Mouse (Mus musculus) left cerebral cortex, adult 2 months (tissue): ENCODE measurements around the gene Ggta1. TPM values are rescaled to one million over a fixed set of nuclear protein-coding genes. Genes with fewer than 3 reads are reported as not detected.

ENCODE experiments used
- DNase-seq, 2 experiments: peaks; one replicate each; pipeline ENCODE4 v3.0.0; 2021 to 2022; ENCODE audit warnings: low spot score in 2 of 2, mixed read lengths in 1 of 2; ENCODE audit errors: extremely low spot score in 1 of 2
- H3K27ac ChIP-seq: fragments of 200-600 bp; 2 replicates; pipeline ENCODE4 v1.8.1; 2022
- H3K4me3 ChIP-seq: fragments of 200-600 bp; 2 replicates; pipeline ENCODE4 v1.8.1; 2022
- CTCF ChIP-seq: fragments of 200-600 bp; IDR thresholded peaks from 2 replicates; pipeline ENCODE4 v1.8.1; 2022; ENCODE audit warnings: antibody characterized with exemption, mild to moderate bottlenecking, moderate library complexity
- intact Hi-C: fragments of 180-260 bp; cut with DNase I; formaldehyde crosslinking; loops from one replicate; pipeline ENCODE4 v1.15.1; 2025
- total RNA-seq, 2 experiments: library from RNA; stranded (reverse); gene quantifications; 2 replicates each; pipeline ENCODE4 v1.2.3; 2021

Gene Ggta1
- total RNA-seq, 2 experiments from 2014 or later: 2.6 to 4.0 TPM

DNA sequence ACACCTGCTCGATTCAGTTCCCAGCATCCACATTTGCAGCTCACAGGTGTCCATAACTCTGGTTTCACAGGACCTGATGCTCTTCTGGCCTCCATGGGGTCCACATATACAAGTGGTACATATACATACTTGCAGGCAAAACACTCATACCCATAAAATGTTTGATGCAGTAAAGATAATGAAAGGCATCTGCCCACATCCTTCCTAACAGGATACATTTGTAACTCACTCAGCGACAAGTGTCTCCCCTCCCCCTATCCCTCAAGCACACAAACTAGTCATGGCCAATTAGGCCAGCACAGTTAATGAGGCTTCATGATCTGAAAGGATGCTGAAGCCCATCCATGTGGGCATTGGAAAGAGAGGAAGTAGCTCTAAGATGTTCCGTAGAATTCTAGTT is 40.6 kb downstream of the Ggta1 start:
- DNase-seq: no peak
- H3K4me3 ChIP-seq: no peak overlapping the region
- H3K27ac ChIP-seq: no peak overlapping the region
- no peak for TF ChIP-seq CTCF
- intact Hi-C loops: no loop called here

DNA sequence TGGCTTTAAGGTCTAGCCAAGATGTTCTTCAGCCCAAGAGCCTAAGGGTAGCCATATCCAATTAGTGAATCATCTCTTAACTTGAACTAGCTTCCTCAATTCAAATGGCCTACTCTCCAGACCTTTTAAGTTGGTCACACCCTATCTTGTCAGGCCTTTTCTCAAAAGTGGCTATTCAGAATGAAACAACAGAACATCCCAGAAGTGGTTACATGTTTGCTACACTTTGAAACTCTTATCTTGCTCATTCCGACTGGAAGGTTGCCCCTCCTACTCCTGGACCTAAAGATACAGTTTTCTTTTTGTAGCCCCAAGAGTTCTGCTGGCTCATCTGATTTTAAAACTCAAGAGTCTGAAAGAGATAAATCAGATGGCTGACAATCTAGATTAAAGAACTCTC is 42.4 kb downstream of the Ggta1 start:
- Histone ChIP-seq H3K4me3 (no peak overlapping the region), H3K27ac (no peak overlapping the region)
- no peak for TF ChIP-seq CTCF
- intact Hi-C loops: no loop called here
- no peak for DNase-seq

DNA sequence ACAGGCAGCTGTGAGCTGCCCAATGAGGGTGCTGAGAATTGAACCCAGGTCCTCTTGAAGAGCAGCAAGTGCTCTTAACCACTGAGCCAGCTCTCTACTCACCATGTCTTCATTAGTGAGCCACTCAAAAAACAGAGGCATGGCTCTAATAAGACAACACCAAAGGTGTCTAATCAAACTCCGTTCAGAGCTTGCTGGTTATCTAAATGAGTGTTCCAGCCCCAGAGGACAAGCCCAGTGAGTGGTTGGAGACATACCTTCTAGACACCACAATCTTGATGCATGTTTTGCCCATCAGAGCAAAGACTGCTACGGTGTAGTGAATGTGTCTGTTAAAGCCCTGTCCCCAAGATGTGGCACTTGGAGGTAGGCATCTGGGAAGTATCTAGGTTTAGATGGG is 43.4 kb downstream of the Ggta1 start:
- Histone ChIP-seq H3K27ac (no peak overlapping the region), H3K4me3 (no peak overlapping the region)
- no peak for TF ChIP-seq CTCF
- intact Hi-C loops: no loop called here
- DNase-seq: no peak

DNA sequence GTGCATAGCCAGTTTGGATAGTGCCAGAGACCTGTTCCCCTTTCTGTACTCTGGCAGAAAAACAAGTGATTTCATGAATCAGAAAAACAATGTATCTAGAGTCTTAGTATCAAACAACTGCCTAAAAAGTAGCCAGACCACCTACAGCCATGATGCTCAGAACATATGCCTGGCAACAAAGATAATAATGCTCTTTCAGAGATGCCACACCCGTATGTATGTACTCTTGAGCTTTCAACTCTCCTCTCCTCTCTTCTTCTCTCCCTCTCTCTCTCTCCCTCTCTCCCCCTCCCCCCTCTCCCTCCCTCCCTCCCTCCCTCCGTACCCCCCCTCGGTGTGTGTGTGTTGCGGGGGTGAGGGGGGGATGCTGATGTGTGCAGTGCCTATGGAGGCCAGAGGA is 43.8 kb downstream of the Ggta1 start:
- intact Hi-C loops: no loop called here
- Histone ChIP-seq H3K27ac (no peak overlapping the region), H3K4me3 (no peak overlapping the region)
- DNase-seq: no peak
- no peak for TF ChIP-seq CTCF

DNA sequence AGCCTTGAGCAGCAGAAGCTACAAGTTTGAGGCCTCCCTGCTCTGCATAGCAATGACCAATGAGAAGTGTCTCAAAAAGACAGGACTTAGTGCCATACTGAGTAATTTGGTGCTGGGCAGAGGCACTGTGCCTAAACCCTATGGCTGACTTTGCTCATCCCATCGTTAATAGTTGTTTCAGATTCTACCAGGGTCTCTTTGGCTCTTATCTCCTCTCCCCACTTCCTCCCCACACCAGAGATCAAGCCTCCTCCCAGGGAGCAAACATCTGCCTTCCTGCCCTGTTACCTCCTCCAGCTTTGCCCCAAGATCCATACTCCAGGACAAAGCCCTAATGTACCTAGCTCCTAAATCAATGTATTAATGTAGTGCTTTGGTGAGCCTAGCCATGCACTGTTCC is 45.8 kb downstream of the Ggta1 start:
- intact Hi-C loops: no loop called here
- Histone ChIP-seq H3K27ac (no peak overlapping the region), H3K4me3 (no peak overlapping the region)
- TF ChIP-seq CTCF: no peak
- no peak for DNase-seq

DNA sequence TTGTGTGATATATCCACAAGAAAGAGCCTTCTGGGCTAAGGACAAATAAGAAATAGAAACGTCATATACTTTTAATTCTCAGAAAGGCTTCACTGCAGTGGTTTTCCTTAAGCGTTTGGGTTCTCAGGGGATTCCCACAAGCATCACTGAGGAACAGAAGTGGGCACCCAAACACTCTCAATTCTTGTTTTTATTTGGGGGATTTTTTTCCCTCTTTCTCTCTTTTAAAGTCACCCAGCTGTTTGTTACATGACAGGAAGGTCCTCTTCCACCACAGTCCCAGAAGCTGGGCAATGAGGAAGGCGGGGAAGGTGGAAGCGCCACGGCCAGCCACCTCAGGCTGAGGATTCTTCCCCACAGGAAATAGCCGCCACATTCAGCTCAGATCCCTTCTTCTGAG is 46.6 kb downstream of the Ggta1 start:
- no peak for DNase-seq
- intact Hi-C loops: no loop called here
- no peak overlapping the region for H3K4me3 ChIP-seq
- H3K27ac ChIP-seq: no peak overlapping the region
- TF ChIP-seq CTCF: no peak

DNA sequence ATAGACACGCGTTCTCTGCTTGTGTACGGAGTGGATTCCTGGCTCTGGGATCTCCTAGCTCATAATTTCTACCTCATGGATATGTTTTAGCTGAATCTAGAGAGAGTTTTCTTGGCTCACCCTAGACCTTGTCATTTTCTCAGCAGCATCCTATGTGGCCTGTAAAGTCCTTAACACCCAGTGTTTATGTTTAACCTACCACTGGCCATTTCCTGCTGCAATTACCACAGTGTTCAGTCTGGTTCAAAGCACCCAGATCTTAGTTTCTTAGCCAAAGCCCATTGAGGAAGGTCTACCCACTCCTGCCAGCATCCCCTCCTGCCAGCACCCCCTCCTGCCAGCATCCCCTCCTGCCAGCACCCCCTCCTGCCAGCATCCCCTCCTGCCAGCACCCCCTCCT is 50.2 kb downstream of the Ggta1 start:
- intact Hi-C loops: no loop called here
- H3K27ac ChIP-seq: no peak overlapping the region

DNA sequence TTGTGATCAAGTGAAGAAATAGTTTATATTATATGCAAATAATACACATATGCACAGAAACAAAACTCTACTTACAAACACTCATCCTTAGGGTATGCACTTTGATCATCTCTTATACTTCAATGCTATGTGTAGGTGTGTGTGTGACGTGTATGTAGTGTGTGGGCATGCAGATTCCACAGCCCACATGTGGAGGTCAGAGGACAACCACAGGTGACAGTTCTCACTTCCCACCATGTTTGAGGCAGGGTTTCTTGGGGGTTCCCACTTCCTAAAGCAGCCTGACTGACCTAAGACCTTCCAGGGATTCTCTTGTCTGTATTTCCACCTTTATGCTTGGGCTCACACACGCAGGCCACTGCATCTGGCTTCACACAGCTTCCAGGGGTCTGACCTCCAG is 50.8 kb downstream of the Ggta1 start:
- H3K4me3 ChIP-seq: no peak overlapping the region
- TF ChIP-seq CTCF: no peak
- intact Hi-C loops: no loop called here
- no peak overlapping the region for H3K27ac ChIP-seq
- no peak for DNase-seq

More for the DNA sequence above, 50.2 kb downstream of the Ggta1 start:
- no peak for DNase-seq
- TF ChIP-seq CTCF: no peak
- H3K4me3 ChIP-seq: no peak overlapping the region

DNA sequence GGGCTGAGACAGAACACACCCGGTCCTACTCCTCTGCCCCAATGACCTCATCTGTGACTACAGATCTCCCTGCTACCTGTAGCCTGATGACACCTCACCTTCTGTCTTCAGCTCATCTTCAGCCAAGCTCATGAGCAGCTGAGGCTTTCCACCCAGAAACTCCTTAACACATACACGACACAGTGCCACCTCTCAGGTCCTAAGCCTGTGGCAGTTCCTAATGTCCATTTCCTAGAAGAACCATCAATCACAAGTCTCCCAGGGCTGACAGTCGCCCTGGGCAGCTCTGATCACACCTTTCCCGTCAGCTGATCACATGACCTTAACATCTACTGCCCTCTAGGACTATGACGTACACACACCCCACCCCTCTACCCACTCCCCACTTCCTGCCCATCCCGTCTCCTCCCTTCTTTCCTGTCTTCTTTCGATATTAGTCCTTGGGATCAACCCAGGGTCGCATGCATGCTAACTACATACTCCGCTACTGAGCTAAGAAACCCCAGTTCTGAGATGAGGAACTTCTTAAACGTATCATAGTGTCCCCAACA is 51.3 kb downstream of the Ggta1 start:
- no peak for TF ChIP-seq CTCF
- Histone ChIP-seq H3K4me3 (no peak overlapping the region), H3K27ac (no peak overlapping the region)
- no peak for DNase-seq
- intact Hi-C loops: no loop called here

DNA sequence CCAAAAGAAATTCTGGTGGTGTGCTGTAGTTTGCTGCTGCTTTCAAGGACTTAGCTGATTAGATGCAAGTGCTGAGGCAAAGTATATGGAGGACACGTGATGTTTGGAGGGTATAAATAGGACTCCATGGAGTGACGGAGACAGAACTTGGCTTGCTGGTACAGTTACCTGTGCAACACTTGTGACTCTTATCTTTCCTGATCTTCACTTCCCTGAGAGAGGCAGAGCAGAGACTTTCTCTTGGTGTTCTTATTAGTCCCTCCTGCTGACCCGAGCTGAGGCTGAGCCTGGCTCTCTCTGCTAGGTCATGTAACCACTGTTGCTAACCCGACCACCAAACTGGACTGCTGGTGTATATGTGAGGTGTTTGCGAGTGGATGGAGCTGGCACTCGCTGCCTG is 53.6 kb downstream of the Ggta1 start:
- no peak for DNase-seq
- Histone ChIP-seq H3K27ac (no peak overlapping the region), H3K4me3 (no peak overlapping the region)
- no peak for TF ChIP-seq CTCF
- intact Hi-C loops: no loop called here

DNA sequence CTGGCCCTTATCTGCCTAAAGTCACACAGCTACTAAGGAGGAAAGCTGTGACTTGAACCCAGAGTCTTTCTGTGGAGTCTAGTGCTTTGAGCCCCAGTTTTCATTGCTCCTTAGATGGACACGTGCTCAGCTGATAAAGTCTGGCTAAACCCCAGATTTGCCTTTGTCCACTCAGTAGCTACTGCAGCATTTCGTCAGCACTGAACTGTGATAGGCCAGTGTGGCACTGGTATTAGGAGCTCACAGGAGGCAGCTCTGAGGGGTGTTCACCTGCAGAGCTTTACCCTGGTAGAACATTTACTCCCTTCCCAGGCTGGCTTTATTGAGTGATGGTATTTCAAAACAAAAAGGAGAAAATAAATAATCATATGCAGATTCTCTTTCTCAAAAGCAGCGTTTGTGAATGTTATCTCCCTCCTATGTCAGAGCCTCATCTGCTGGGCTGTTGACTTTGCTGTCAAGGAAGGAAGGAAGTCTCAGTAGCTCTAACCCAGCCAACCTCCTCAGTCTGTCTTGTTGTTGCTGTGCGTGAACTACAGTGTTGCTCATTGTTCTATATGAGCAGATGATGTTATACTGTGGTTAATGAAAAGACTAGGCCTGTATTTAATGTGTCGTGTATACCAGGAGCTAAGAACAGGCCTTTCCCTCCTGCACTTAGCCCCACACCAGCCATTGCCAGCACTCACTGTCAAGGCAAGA is 54.5 kb downstream of the Ggta1 start:
- intact Hi-C loops: no loop called here
- Histone ChIP-seq H3K27ac (no peak overlapping the region), H3K4me3 (no peak overlapping the region)
- DNase-seq: no peak
- TF ChIP-seq CTCF: no peak

DNA sequence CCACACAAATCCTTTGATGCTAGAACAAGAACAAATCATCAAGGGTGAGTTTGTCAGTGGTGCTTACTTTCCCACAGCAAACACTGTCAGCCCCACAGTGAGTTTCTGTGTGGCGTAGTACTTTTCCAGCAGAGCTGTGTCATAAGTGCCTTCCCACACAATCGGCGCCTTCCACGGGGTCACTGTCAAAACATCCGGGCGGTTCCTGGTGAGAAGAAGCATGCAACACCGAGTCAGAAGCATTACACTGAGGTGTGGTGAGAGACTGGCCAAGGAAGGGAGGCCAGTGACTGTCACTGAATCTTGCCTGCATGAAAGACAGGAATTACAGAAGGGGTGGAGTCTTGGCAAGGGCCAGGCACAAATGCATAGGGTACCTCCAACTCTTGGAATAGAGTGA is 55.2 kb downstream of the Ggta1 start:
- no peak for TF ChIP-seq CTCF
- DNase-seq: no peak
- no peak overlapping the region for H3K4me3 ChIP-seq
- intact Hi-C loops: no loop called here
- no peak overlapping the region for H3K27ac ChIP-seq

DNA sequence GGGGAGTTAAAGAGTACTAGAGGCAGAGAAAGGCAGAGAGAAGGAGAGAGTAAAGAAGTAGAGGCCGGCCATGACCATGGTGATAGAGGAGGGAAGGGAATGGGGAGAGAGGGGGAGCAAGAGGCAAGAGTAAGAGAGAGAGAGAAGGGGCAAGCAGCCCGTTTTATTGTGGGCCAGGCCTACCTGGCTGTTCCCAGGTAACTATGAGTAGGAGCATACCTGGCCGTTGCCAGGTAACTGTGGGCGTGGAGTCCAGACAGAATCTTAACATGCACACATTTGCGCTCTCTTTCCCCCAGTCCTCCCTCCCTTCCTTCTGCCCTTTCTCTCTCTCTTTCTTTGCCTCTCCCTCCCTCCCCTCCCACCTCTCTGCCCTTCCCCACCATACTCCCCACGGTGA is 55.8 kb downstream of the Ggta1 start:
- H3K4me3 ChIP-seq: no peak overlapping the region

More for the DNA sequence above, 55.8 kb downstream of the Ggta1 start:
- H3K27ac ChIP-seq: no peak overlapping the region
- no peak for DNase-seq
- no peak for TF ChIP-seq CTCF
- intact Hi-C loops: no loop called here
